In the genomic region with DNA sequence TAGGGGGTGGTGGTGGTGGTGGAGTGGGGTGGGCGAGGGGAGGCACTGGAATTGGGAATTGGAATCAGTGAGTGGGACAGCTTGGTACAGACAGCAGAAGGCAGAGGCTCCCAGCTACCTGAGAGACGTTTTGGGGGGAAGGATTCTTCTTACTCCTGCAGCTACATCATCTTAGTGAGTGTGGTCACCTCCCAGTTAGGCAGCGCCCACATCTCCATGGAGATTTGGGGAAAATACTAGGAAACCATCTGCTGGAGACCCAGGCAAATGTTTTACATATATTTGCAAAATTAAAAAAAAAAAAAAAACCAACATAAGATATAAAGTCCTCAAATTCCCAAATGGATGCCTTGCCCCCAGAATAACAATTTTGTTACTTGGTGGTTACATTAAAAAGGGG, we compare ENCODE assay signal across 26 mouse cellular contexts.
"Had no signal": no experiment of that assay in that cellular context is flagged by ENCODE, and none has a peak within 500 bp of the region (broad histone marks: within the 10 kb centered on the region; RNA-seq: fewer than 3 reads in every experiment).

No protein-coding gene starts in this region.

- H3K36me3 ChIP-seq: heart, embryonic 12.5 days; hindbrain, embryonic 12.5 days; intestine, embryonic 15.5 days; liver, embryonic 13.5 days; liver, embryonic 15.5 days had no signal

- ATAC-seq: hindbrain, embryonic 16.5 days; intestine, embryonic 15.5 days; intestine, postnatal 0 days had no signal

- H3K4me1 ChIP-seq: heart, embryonic 12.5 days; intestine, embryonic 15.5 days; liver, embryonic 13.5 days; liver, embryonic 15.5 days had no signal

- H3K9ac ChIP-seq: heart, embryonic 12.5 days; hindbrain, embryonic 12.5 days; hindbrain, embryonic 14.5 days; intestine, embryonic 15.5 days; limb, embryonic 12.5 days; liver, embryonic 13.5 days; liver, embryonic 15.5 days had no signal

- H3K4me3 ChIP-seq: heart, adult 2 months; heart, embryonic 12.5 days; hindbrain, embryonic 10.5 days; hindbrain, embryonic 12.5 days; intestine, embryonic 15.5 days; layer of hippocampus, adult 2 months; left cerebral cortex, adult 2 months; limb, embryonic 10.5 days; limb, embryonic 12.5 days; liver, embryonic 13.5 days; liver, embryonic 15.5 days had no signal

- DNase-seq: gastrocnemius, postnatal 14 days; gastrocnemius, postnatal 36 days; heart, adult 11 months; heart, adult 2 months; heart, postnatal 10 days; heart, postnatal 4 days; kidney, adult 18-20 months; kidney, adult 8-10 months; kidney, postnatal 10 days; kidney, postnatal 25 days; kidney, postnatal 4 days; liver; liver, embryonic 13.5 days had no signal

- H3K9me3 ChIP-seq: heart, embryonic 12.5 days; hindbrain, embryonic 10.5 days; hindbrain, embryonic 12.5 days; intestine, embryonic 15.5 days; limb, embryonic 10.5 days; limb, embryonic 12.5 days; liver, embryonic 13.5 days; liver, embryonic 15.5 days had no signal

- H3K27me3 ChIP-seq: heart, embryonic 12.5 days; hindbrain, embryonic 12.5 days; intestine, embryonic 15.5 days; limb, embryonic 12.5 days had no signal

- H3K27ac ChIP-seq: heart, adult 2 months; hindbrain, embryonic 10.5 days; hindbrain, embryonic 12.5 days; hindbrain, embryonic 14.5 days; intestine, embryonic 15.5 days; layer of hippocampus, adult 2 months; left cerebral cortex, adult 2 months; limb, embryonic 10.5 days; limb, embryonic 12.5 days; liver, embryonic 13.5 days; liver, embryonic 15.5 days had no signal

- H3K4me2 ChIP-seq: heart, embryonic 12.5 days; hindbrain, embryonic 12.5 days; hindbrain, embryonic 14.5 days; intestine, embryonic 15.5 days; limb, embryonic 12.5 days; liver, embryonic 11.5 days; liver, embryonic 13.5 days; liver, embryonic 15.5 days had no signal
